Mouse (Mus musculus) liver, embryonic 13.5 days (tissue): ENCODE results near the gene Zfhx3. TPM values are rescaled to one million over a fixed set of nuclear protein-coding genes. Genes with fewer than 3 reads are reported as not detected.

Source experiments
- ATAC-seq: fragments of 200-750 bp; cut with Nextera tagmentation; 2 replicates; pipeline ENCODE4 v1.8.0; 2017; ENCODE audit warnings: low read depth, mild to moderate bottlenecking, moderate number of reproducible peaks, moderate library complexity
- DNase-seq: peaks from one replicate; pipeline ENCODE4 v3.0.0; 2022
- H3K27ac ChIP-seq: fragments of 300-500 bp; sonication (generic); 2 replicates; pipeline ENCODE4 v1.5.1; 2015; ENCODE audit warnings: moderate library complexity, mild to moderate bottlenecking, inconsistent platforms
- H3K27me3 ChIP-seq: fragments of 300-500 bp; sonication (generic); 2 replicates; pipeline ENCODE4 v1.6.1; 2015; ENCODE audit warnings: mild to moderate bottlenecking, inconsistent platforms
- H3K36me3 ChIP-seq: fragments of 300-500 bp; sonication (generic); 2 replicates; pipeline ENCODE4 v1.6.1; 2015; ENCODE audit warnings: mild to moderate bottlenecking, inconsistent platforms
- H3K4me1 ChIP-seq: fragments of 300-500 bp; sonication (generic); replicated peaks from 2 replicates; pipeline ENCODE4 v1.6.1; 2015; ENCODE audit warnings: inconsistent platforms
- H3K4me2 ChIP-seq: fragments of 300-500 bp; sonication (generic); 2 replicates; pipeline ENCODE4 v1.6.1; 2015; ENCODE audit warnings: inconsistent platforms, mild to moderate bottlenecking, moderate library complexity
- H3K4me3 ChIP-seq: fragments of 300-500 bp; sonication (generic); replicated peaks from 2 replicates; pipeline ENCODE4 v1.5.1; 2015; ENCODE audit warnings: mild to moderate bottlenecking, inconsistent platforms
- H3K9ac ChIP-seq: fragments of 300-500 bp; sonication (generic); 2 replicates; pipeline ENCODE4 v1.6.1; 2015; ENCODE audit warnings: mild to moderate bottlenecking, inconsistent platforms
- H3K9me3 ChIP-seq: fragments of 300-500 bp; sonication (generic); replicated peaks from 2 replicates; pipeline ENCODE4 v1.6.1; 2016; ENCODE audit warnings: inconsistent platforms
- WGBS: fragments of 180-500 bp; shearing (Covaris S2); methylation state at CpG from one replicate; pipeline ENCODE4 v1.1.7; 2015; ENCODE audit not compliant: insufficient replicate concordance; 5-methylcytosine and 5-hydroxymethylcytosine counted together
- polyA plus RNA-seq: library from polyadenylated mRNA; unstranded; fragments of >200 nt; fragmentation: Nextera tagmentation; extraction: Ambion mirVana; gene quantifications from 2 replicates; pipeline ENCODE4 v1.2.1, GENCODE M21; 2015

Gene Zfhx3
- polyA plus RNA-seq, 1 experiment from 2014 or later: 1.0 TPM

DNA sequence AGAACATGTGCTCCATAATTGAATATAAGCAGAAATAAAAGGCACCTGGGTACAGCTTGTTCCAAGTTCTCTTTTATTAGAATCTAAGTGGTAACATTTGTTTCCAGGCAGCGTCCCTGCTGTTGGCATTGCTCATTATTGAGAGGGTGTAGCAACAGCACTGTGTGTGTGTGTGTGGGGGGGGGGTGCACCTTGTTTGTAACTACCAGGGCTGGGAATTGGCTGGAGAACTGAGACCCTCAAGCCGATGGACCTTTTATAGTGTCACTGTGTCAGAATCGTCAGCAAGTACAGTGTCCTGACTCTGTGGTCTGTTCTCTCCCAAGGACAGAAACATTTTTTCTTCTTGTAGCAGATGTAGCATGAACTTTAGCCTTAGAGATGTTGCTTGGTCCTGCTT, 77.2 kb downstream of the Zfhx3 start:
- no peaks in the 10 kb centered on the region for H3K27me3 ChIP-seq
- no peak overlapping the region for H3K9ac ChIP-seq
- H3K4me1 ChIP-seq: no peaks in the 10 kb centered on the region
- H3K36me3 ChIP-seq: no peaks in the 10 kb centered on the region
- no peaks in the 10 kb centered on the region for H3K9me3 ChIP-seq
- no peak for ATAC-seq
- H3K27ac ChIP-seq: no peak overlapping the region
- DNase-seq: no peak
- H3K4me2 ChIP-seq: no peak overlapping the region
- no peak overlapping the region for H3K4me3 ChIP-seq
- 64% methylated on average over 3 of the region's 3 CpGs for WGBS

DNA sequence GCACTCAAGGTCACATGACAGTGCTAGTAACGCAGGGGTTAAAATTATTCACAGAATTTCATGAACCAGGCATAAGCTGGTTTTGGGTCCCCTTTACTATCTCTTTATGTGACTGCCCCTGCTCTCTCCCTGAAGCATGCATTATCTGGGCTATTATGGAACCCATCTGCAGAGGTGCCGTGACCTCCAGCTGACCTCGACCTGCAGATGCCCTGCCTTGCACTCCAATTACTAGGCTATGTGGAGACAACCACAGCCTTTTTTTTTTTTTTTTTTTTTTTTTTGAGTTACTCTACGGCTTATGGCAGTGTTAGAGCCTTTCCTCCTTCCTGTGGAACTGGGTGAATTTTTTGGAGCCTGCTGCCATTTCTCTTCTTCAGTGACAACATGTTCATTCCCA, 80.0 kb downstream of the Zfhx3 start:
- ATAC-seq (no peak), DNase-seq (no peak)
- WGBS: 61% methylated on average over 4 of the region's 4 CpGs
- Histone ChIP-seq H3K4me3 (no peak overlapping the region), H3K9ac (no peak overlapping the region), H3K36me3 (no peaks in the 10 kb centered on the region), H3K4me2 (no peak overlapping the region), H3K27me3 (no peaks in the 10 kb centered on the region), H3K9me3 (no peaks in the 10 kb centered on the region), H3K27ac (no peak overlapping the region), H3K4me1 (no peaks in the 10 kb centered on the region)

DNA sequence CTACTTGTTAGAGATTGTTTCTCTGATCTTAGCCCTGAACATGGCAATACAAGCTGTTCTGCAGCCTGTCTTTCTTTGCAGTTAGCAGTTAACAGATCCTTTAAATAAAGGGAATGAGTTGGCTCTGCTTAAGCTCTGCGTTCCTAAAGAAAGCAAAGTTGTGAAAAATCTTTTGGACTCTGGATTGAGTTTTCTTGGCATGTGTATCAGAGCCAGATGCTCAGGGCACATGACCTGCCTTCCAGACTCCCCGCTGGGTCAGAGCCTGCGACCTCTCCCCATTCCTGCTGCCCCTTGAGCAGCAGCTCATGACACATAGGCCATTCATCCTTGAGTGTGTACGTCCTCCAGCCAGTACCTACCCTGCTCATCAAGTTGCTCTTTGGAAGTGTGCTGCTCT, 81.9 kb downstream of the Zfhx3 start:
- no peak overlapping the region for H3K9ac ChIP-seq
- H3K9me3 ChIP-seq: no peaks in the 10 kb centered on the region
- H3K4me3 ChIP-seq: no peak overlapping the region
- H3K4me1 ChIP-seq: no peaks in the 10 kb centered on the region
- H3K27ac ChIP-seq: no peak overlapping the region
- ATAC-seq: no peak
- no peaks in the 10 kb centered on the region for H3K27me3 ChIP-seq
- WGBS: 60% methylated on average over 4 of the region's 4 CpGs
- no peak for DNase-seq
- H3K4me2 ChIP-seq: no peak overlapping the region
- H3K36me3 ChIP-seq: no peaks in the 10 kb centered on the region

DNA sequence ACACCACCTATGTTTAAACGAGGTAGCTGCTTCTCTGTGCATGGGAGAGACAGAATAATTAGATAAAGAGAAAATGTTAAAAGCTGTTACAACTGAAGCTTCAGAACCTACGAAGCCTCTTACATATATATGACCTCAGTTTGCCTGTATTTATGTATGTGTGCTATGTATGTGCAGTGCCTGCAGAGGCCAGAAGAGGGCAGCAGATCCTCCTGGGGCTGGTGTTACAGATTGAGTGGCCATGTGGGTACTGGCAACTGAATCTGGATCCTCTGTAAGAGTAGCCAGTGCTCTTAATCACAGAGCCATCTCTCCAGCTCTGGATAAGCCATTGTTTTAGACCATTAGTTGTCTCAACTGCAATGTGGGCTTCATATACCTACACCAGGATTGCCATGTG, 82.8 kb downstream of the Zfhx3 start:
- Histone ChIP-seq H3K4me3 (no peak overlapping the region), H3K27ac (no peak overlapping the region), H3K4me2 (no peak overlapping the region), H3K9me3 (no peaks in the 10 kb centered on the region), H3K4me1 (no peaks in the 10 kb centered on the region), H3K9ac (no peak overlapping the region), H3K27me3 (no peaks in the 10 kb centered on the region), H3K36me3 (no peaks in the 10 kb centered on the region)
- no peak for DNase-seq
- no peak for ATAC-seq
- 61% methylated on average over 2 of the region's 2 CpGs for WGBS

DNA sequence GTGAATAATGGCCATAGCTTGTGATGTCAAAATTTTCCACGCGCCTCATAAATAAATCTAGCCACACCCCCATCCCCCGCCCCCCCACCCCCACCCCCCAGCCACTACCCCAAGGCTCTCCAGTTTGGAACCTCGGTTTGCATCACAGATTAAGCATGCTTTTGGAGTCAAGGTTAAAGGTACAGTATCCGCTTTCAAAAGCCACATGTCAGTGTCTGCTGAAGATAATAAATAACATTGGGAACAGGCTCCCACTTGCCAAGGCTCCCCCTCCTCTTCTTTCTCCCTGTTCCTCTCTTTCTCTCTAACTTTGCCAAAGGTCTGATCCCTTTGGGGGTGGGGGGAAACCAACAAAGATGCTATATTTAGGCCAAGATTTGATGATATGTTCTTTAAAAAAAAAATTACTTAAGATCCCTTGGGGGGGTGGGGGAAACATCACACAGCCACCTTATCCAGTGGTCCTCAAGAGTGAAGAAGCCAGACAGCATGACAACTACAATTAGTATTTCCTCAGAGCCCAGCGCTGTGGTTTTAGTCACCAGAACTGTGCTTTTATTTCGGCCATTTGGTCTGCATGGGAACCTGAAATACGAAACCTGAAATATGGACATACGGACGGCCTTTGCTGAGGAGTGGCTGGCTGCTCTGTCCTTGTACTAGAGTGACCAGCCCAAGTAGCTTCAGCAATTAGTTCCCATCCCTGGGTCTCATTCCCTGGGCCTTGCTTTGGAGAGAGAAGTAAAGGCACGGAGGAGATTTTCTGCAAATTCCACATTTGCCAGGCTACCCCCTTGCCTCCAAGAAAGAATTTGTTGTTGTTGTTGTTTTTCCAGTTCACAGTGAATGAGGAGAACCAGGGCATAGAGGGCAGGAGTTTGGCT, 84.4 kb downstream of the Zfhx3 start:
- H3K9me3 ChIP-seq: no peaks in the 10 kb centered on the region
- H3K4me2 ChIP-seq: no peak overlapping the region
- H3K9ac ChIP-seq: no peak overlapping the region
- no peak overlapping the region for H3K27ac ChIP-seq
- WGBS: 66% methylated on average over 11 of the region's 11 CpGs
- ATAC-seq (no peak), DNase-seq (no peak)
- H3K4me3 ChIP-seq: no peak overlapping the region
- no peaks in the 10 kb centered on the region for H3K27me3 ChIP-seq
- no peaks in the 10 kb centered on the region for H3K36me3 ChIP-seq
- no peaks in the 10 kb centered on the region for H3K4me1 ChIP-seq

DNA sequence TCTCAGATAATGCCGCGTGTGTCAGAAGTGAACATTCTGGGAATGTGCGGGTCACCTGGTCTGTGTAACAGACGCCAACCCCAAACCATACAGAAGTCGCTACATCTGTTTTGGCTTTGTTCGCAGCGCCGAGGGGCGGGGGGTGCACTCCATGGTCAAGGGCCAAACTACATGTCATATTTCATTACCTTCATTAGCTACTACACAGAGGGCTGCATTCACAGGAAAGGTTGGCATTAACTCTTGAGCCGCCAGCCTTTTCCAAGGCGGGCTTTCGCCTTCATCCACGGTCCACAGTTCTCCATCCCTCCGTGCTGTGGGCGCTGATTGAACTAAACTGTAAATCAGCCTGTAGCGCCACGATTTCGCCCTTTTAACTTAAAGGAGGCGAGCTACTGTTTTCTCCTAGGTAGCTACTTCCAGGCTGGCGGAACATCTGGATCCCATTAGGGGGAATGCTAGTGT, 85.1 kb downstream of the Zfhx3 start:
- H3K4me3 ChIP-seq: no peak overlapping the region
- no peak for ATAC-seq
- no peaks in the 10 kb centered on the region for H3K9me3 ChIP-seq
- no peak for DNase-seq
- H3K4me1 ChIP-seq: no peaks in the 10 kb centered on the region
- no peaks in the 10 kb centered on the region for H3K36me3 ChIP-seq
- H3K27me3 ChIP-seq: no peaks in the 10 kb centered on the region
- H3K9ac ChIP-seq: no peak overlapping the region
- H3K4me2 ChIP-seq: no peak overlapping the region
- no peak overlapping the region for H3K27ac ChIP-seq
- WGBS: 45% methylated on average over 20 of the region's 20 CpGs

DNA sequence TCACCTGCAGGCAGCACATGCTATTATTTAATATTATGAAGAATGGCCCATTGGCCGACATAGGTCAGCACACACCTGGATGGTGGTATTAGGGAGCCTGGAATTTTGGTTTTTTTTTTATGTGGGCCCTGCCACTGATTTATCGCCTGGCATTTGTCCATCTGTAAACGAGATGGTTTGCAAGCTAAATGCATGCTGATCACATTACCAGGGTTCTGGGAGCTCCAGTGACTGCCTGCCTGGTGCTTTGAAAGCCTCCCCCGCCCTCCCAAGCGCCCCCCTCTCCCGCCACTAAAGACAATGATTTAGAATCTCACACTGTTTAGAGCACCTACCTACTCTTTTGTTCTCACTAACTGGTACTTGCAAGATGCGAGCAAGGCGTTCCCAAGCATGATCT, 86.0 kb downstream of the Zfhx3 start:
- Histone ChIP-seq H3K9me3 (no peaks in the 10 kb centered on the region), H3K4me3 (no peak overlapping the region), H3K36me3 (no peaks in the 10 kb centered on the region), H3K27ac (no peak overlapping the region), H3K9ac (no peak overlapping the region), H3K4me1 (no peaks in the 10 kb centered on the region), H3K27me3 (no peaks in the 10 kb centered on the region), H3K4me2 (no peak overlapping the region)
- no peak for DNase-seq
- no peak for ATAC-seq
- WGBS: 48% methylated on average over 8 of the region's 8 CpGs

DNA sequence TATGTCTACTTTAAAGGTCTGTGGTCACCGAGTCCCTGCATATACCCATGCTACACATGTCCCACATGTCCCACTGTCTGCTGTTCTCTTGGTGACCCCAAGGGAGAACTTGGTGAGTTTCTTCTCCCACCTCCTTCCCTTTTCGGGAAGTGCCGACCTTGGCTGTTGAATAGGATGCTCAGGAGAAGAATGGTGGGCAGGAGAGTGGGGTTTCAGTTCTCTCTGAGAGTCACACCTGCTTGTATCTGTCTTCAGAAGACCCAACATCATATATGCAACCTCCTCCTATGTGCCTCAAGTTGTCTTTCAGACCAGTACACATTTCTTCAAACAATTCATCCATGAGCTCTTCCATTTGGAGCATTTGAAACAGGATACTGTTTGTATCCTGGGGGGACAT, 88.7 kb downstream of the Zfhx3 start:
- H3K9me3 ChIP-seq: no peaks in the 10 kb centered on the region
- no peak overlapping the region for H3K9ac ChIP-seq
- no peak for ATAC-seq
- no peak overlapping the region for H3K4me3 ChIP-seq
- H3K27me3 ChIP-seq: no peaks in the 10 kb centered on the region
- WGBS: 59% methylated on average over 3 of the region's 3 CpGs
- DNase-seq: no peak
- H3K36me3 ChIP-seq: no peaks in the 10 kb centered on the region
- H3K27ac ChIP-seq: no peak overlapping the region
- H3K4me1 ChIP-seq: no peaks in the 10 kb centered on the region
- no peak overlapping the region for H3K4me2 ChIP-seq

DNA sequence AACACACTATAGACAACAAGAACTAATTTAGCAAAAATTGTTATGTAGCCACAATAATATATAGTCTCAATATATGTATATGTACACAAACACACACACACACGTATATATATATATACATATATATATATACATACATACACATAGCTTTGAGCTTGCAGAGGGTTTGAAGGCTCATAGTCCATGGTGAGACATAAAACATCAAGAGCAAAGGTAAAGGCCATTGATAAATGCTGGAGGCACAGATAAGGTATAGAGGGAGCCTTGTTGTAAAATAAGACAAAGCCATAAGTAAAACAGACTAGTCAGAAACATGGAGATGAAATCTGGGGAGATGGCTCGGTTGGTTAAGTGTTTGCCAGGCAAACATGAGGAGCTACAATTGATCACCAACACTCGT, 91.6 kb downstream of the Zfhx3 start:
- H3K27ac ChIP-seq: no peak overlapping the region
- 0 out of 2 replicates have a peak, but pooled peaks cover 5% of the 10 kb centered on the region for H3K9me3 ChIP-seq
- no peak overlapping the region for H3K4me3 ChIP-seq
- ATAC-seq: no peak
- no peaks in the 10 kb centered on the region for H3K27me3 ChIP-seq
- H3K36me3 ChIP-seq: no peaks in the 10 kb centered on the region
- H3K4me1 ChIP-seq: no peaks in the 10 kb centered on the region
- whole genome bisulfite sequencing: 52% methylated on average over 3 of the region's 3 CpGs
- no peak for DNase-seq
- H3K9ac ChIP-seq: no peak overlapping the region
- no peak overlapping the region for H3K4me2 ChIP-seq

DNA sequence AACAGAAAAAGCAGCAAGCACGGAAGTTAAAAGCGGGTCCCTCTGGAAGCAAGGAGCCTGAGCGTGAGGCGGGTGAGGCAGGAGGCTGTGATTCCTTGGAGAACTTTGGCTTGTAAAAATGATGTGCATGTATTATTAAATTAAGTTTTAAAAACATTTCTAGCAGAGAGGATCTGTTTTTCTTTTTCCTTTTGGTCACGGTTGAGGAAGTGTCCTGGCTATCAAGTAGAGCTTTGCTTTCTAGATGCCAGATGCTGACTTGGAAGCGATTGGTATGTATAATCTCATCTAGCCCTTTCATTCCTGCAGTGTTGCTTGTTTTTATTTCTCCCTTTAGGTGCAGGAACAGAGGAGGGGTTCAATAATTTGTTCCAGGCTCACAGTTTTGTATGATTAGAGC, 92.3 kb downstream of the Zfhx3 start:
- Histone ChIP-seq H3K9me3 (0 out of 2 replicates have a peak, but pooled peaks cover 5% of the 10 kb centered on the region), H3K4me2 (no peak overlapping the region), H3K4me1 (no peaks in the 10 kb centered on the region), H3K9ac (no peak overlapping the region), H3K27ac (no peak overlapping the region), H3K4me3 (no peak overlapping the region), H3K36me3 (no peaks in the 10 kb centered on the region), H3K27me3 (no peaks in the 10 kb centered on the region)
- DNase-seq (no peak), ATAC-seq (no peak)
- 70% methylated on average over 6 of the region's 6 CpGs for WGBS

DNA sequence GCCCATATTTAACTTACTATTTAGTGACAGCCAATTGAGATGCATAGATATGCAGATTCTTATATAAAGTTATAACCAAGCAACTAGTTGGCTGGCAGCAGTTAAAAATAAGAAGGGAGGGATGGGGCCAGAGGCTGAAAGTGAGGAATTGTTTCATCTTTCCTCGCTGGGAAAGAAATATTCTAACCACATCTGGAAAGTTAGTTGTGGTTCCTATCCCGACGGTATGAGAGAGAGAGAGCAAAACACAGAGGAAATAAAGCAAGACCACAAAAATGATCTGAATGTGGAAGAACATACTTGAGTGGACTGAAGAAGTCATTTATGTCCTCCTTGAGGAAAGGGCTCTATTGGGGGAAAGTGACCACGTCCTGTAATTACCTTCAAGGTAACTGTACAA, 101.2 kb downstream of the Zfhx3 start:
- ATAC-seq (no peak), DNase-seq (no peak)
- H3K9ac ChIP-seq: no peak overlapping the region
- no peak overlapping the region for H3K27ac ChIP-seq
- H3K36me3 ChIP-seq: no peaks in the 10 kb centered on the region
- H3K9me3 ChIP-seq: no peaks in the 10 kb centered on the region
- H3K4me2 ChIP-seq: no peak overlapping the region
- 31% methylated on average over 4 of the region's 4 CpGs for WGBS
- H3K4me3 ChIP-seq: no peak overlapping the region
- no peaks in the 10 kb centered on the region for H3K27me3 ChIP-seq
- H3K4me1 ChIP-seq: no peaks in the 10 kb centered on the region

DNA sequence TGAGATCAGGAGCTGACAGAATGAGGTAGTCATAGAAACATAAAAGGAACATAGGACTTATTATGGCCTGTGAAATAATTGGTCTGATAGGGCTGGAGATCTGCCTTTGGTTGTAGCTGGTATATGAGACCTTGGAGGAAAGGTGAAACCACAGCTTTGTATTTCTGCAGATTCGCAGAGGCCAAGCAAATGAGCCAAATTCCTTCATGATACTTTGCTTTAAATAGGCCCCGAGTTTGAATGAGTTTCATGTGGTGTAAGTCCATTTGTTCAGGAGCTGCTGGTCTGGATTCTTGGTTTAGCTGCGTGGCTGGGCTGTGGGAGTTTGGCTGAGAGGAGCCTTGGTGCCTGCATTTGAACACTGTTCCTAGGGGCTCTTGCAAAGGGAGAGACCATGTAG, 101.7 kb downstream of the Zfhx3 start:
- H3K4me2 ChIP-seq: no peak overlapping the region
- H3K4me3 ChIP-seq: no peak overlapping the region
- H3K36me3 ChIP-seq: no peaks in the 10 kb centered on the region
- no peaks in the 10 kb centered on the region for H3K27me3 ChIP-seq
- no peaks in the 10 kb centered on the region for H3K9me3 ChIP-seq
- H3K4me1 ChIP-seq: no peaks in the 10 kb centered on the region
- DNase-seq: no peak
- no peak overlapping the region for H3K27ac ChIP-seq
- 46% methylated on average over 3 of the region's 3 CpGs for WGBS
- ATAC-seq: no peak
- H3K9ac ChIP-seq: no peak overlapping the region
